Mouse (Mus musculus): Measurements from ENCODE around the gene H2afb1.
"Not testable (repeated sequence)": the region's sequence is repeated elsewhere in the genome, so short reads cannot be mapped to it uniquely, and the experiment has no call there.

The H2afb1 gene

GRCm38 (mm10) chrX:117014457-117014856, at the start of gene H2afb1:
TSS of gene H2afb1 (plus strand) at chrX:117014757.
- DNase-seq (ENCODE audit: low spot score in 2 of 2) = not testable (repeated sequence)

DNA sequence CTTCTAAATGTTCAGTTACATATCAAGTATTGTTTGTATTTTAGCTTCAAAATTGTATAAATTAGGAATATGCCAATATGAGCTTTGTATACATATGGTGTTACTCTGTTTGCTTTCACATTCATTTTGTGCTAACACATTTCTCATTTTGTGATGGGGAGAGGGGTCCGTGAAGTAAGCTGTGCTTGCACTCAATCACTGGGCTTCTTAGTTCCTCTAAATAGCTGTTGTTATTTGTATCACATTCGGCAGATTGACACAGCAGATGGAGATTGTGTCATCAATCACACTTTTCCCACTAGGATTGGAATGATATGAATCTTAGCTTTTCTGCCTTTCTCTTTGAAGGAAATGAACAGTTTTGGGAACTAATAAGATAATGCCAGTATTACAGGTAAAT, 21.5 kb downstream of the H2afb1 start:
- no peak for DNase-seq (ENCODE audit: low spot score in 2 of 2)

Measured in thymus, postnatal 10 days (tissue).